Mouse (Mus musculus) myocyte (in vitro differentiated cells): ENCODE measurements around the gene Esrrg. TPM values are rescaled to one million over a fixed set of nuclear protein-coding genes. Genes with fewer than 3 reads are reported as not detected.

Source experiments
- H3K27me3 ChIP-seq: one replicate; pipeline ENCODE4 v1.6.1; 2011; ENCODE audit not compliant: control insufficient read depth, insufficient read depth, insufficient read length
- H3K36me3 ChIP-seq: one replicate; pipeline ENCODE4 v1.6.1; 2011; ENCODE audit not compliant: control insufficient read depth, insufficient read depth
- H3K4me2 ChIP-seq: one replicate; pipeline ENCODE4 v1.6.1; 2011; ENCODE audit warnings: low read depth, control low read depth
- H3K4me3 ChIP-seq: one replicate; pipeline ENCODE4 v1.5.1; 2011; ENCODE audit warnings: mild to moderate bottlenecking, control low read depth, moderate library complexity
- H3K79me2 ChIP-seq: one replicate; pipeline ENCODE4 v1.6.1; 2011; ENCODE audit not compliant: control insufficient read depth, insufficient read depth
- H3ac ChIP-seq: one replicate; pipeline ENCODE4 v1.6.1; 2011; ENCODE audit not compliant: control insufficient read depth, insufficient read length
- CEBPB ChIP-seq: IDR thresholded peaks from 2 replicates; pipeline ENCODE4 v1.6.1; 2011; ENCODE audit warnings: mild to moderate bottlenecking, moderate library complexity; ENCODE audit not compliant: poor library complexity, insufficient read depth, severe bottlenecking
- E2F4 ChIP-seq: IDR thresholded peaks from one replicate; pipeline ENCODE4 v1.6.1; 2011; ENCODE audit warnings: mild to moderate bottlenecking, control low read depth, moderate library complexity; ENCODE audit not compliant: insufficient read depth
- MAX ChIP-seq: IDR thresholded peaks from one replicate; pipeline ENCODE4 v1.6.1; 2011; ENCODE audit warnings: low read depth, mild to moderate bottlenecking, control low read depth
- MYOD1 ChIP-seq, 3 experiments: IDR thresholded peaks; one replicate each; pipeline ENCODE4 v1.6.1; 2011; ENCODE audit warnings: control low read depth in 2 of 3, low read depth in 2 of 3, mild to moderate bottlenecking in 2 of 3, moderate library complexity in 1 of 3; ENCODE audit not compliant: insufficient read length in 2 of 3, control insufficient read depth in 1 of 3
- MYOG ChIP-seq, 3 experiments: IDR thresholded peaks; one replicate each; pipeline ENCODE4 v1.6.1; 2011; ENCODE audit warnings: control low read depth in 2 of 3, low read depth in 2 of 3, mild to moderate bottlenecking in 2 of 3; ENCODE audit not compliant: insufficient read length in 2 of 3, control insufficient read depth in 1 of 3, insufficient read depth in 1 of 3
- POLR2A ChIP-seq: IDR thresholded peaks from one replicate; pipeline ENCODE4 v1.6.1; 2011; ENCODE audit warnings: low read depth, mild to moderate bottlenecking, control low read depth, moderate library complexity; ENCODE audit not compliant: insufficient read length
- POLR2AphosphoS2 ChIP-seq: IDR thresholded peaks from one replicate; pipeline ENCODE4 v1.6.1; 2011; ENCODE audit warnings: low read depth, control low read depth; ENCODE audit not compliant: insufficient read length
- REST ChIP-seq: IDR thresholded peaks from one replicate; pipeline ENCODE4 v1.6.1; 2011; ENCODE audit warnings: mild to moderate bottlenecking, control low read depth, moderate library complexity; ENCODE audit not compliant: insufficient read depth, insufficient read length
- SRF ChIP-seq: IDR thresholded peaks from one replicate; pipeline ENCODE4 v1.6.1; 2011; ENCODE audit warnings: low read depth; ENCODE audit not compliant: control insufficient read depth, insufficient read length
- TCF12 ChIP-seq: IDR thresholded peaks from one replicate; pipeline ENCODE4 v1.6.1; 2011; ENCODE audit warnings: mild to moderate bottlenecking, control low read depth; ENCODE audit not compliant: poor library complexity, insufficient read depth, severe bottlenecking
- TCF3 ChIP-seq: IDR thresholded peaks from one replicate; pipeline ENCODE4 v1.6.1; 2011; ENCODE audit warnings: low read depth, control low read depth; ENCODE audit not compliant: insufficient read length
- USF1 ChIP-seq: IDR thresholded peaks from one replicate; pipeline ENCODE4 v1.6.1; 2011; ENCODE audit warnings: low read depth, mild to moderate bottlenecking, control low read depth, moderate library complexity
- polyA plus RNA-seq: library from polyadenylated mRNA; unstranded; fragments of >200 nt; fragmentation: generic; extraction: Trizol; gene quantifications from one replicate; pipeline ENCODE4 v1.2.1, GENCODE M21; 2012; ENCODE audit warnings: missing spikeins

The Esrrg gene
- polyA plus RNA-seq, 1 experiment = 0.20 TPM

- TF ChIP-seq USF1 = no peak
- no peak for TF ChIP-seq MYOD1 (IDR thresholded peaks at IDR 0.05; ENCODE audit: control insufficient read depth in 1 of 3, insufficient read length in 2 of 3, low read depth in 2 of 3)
- no peak for TF ChIP-seq SRF
- TF ChIP-seq REST = no peak
- TF ChIP-seq MYOG (IDR thresholded peaks at IDR 0.05; ENCODE audit: control insufficient read depth in 1 of 3, insufficient read depth in 1 of 3, insufficient read length in 2 of 3, low read depth in 2 of 3) = no peak
- no peak for TF ChIP-seq CEBPB
- no peak for TF ChIP-seq POLR2AphosphoS2
- no peak for TF ChIP-seq TCF3
- TF ChIP-seq E2F4 = no peak
- TF ChIP-seq TCF12 = no peak
- TF ChIP-seq POLR2A = no peak
- no peak for TF ChIP-seq MAX
- H3ac ChIP-seq = no peak overlapping the region
- H3K79me2 ChIP-seq = no peaks in the 10 kb centered on the region
- H3K4me3 ChIP-seq = no peak overlapping the region
- no peaks in the 10 kb centered on the region for H3K36me3 ChIP-seq
- H3K4me2 ChIP-seq = no peak overlapping the region
- H3K27me3 ChIP-seq = no peaks in the 10 kb centered on the region
These were observed 199.9 kb downstream of the Esrrg start for GRCm38 (mm10) chr1:187808391-187808922.

GRCm38 (mm10) chr1:187809546-187809945 lies 201.0 kb downstream of the Esrrg start:
- H3K4me3 ChIP-seq = no peak overlapping the region
- H3K79me2 ChIP-seq = no peaks in the 10 kb centered on the region
- H3K36me3 ChIP-seq = no peaks in the 10 kb centered on the region
- H3ac ChIP-seq = no peak overlapping the region
- TF ChIP-seq MYOD1 (IDR thresholded peaks at IDR 0.05; ENCODE audit: control insufficient read depth in 1 of 3, insufficient read length in 2 of 3, low read depth in 2 of 3) (no peak), TCF12 (no peak), MYOG (IDR thresholded peaks at IDR 0.05; ENCODE audit: control insufficient read depth in 1 of 3, insufficient read depth in 1 of 3, insufficient read length in 2 of 3, low read depth in 2 of 3) (no peak), POLR2A (no peak), USF1 (no peak), CEBPB (no peak), REST (no peak), POLR2AphosphoS2 (no peak), MAX (no peak), TCF3 (no peak), SRF (no peak), E2F4 (no peak)
- H3K4me2 ChIP-seq = no peak overlapping the region
- no peaks in the 10 kb centered on the region for H3K27me3 ChIP-seq

GRCm38 (mm10) chr1:187819406-187819805 lies 210.8 kb downstream of the Esrrg start:
- Histone ChIP-seq H3K36me3 (no peaks in the 10 kb centered on the region), H3ac (no peak overlapping the region), H3K27me3 (no peaks in the 10 kb centered on the region), H3K79me2 (no peaks in the 10 kb centered on the region), H3K4me2 (no peak overlapping the region), H3K4me3 (no peak overlapping the region)
- TF ChIP-seq CEBPB = no peak
- no peak for TF ChIP-seq E2F4
- no peak for TF ChIP-seq USF1
- no peak for TF ChIP-seq REST
- no peak for TF ChIP-seq MAX
- TF ChIP-seq POLR2AphosphoS2 = no peak
- no peak for TF ChIP-seq TCF12
- no peak for TF ChIP-seq MYOD1 (IDR thresholded peaks at IDR 0.05; ENCODE audit: control insufficient read depth in 1 of 3, insufficient read length in 2 of 3, low read depth in 2 of 3)
- TF ChIP-seq TCF3 = no peak
- no peak for TF ChIP-seq MYOG (IDR thresholded peaks at IDR 0.05; ENCODE audit: control insufficient read depth in 1 of 3, insufficient read depth in 1 of 3, insufficient read length in 2 of 3, low read depth in 2 of 3)
- no peak for TF ChIP-seq POLR2A
- no peak for TF ChIP-seq SRF

GRCm38 (mm10) chr1:187821368-187821811 lies 212.8 kb downstream of the Esrrg start:
- Histone ChIP-seq H3K79me2 (no peaks in the 10 kb centered on the region), H3K4me3 (no peak overlapping the region), H3K4me2 (no peak overlapping the region), H3K36me3 (no peaks in the 10 kb centered on the region), H3K27me3 (no peaks in the 10 kb centered on the region), H3ac (no peak overlapping the region)
- no peak for TF ChIP-seq REST
- TF ChIP-seq TCF3 = no peak
- TF ChIP-seq MYOD1 (IDR thresholded peaks at IDR 0.05; ENCODE audit: control insufficient read depth in 1 of 3, insufficient read length in 2 of 3, low read depth in 2 of 3) = peak in 2 of 3 experiments; percentile 3 to 58
- no peak for TF ChIP-seq E2F4
- TF ChIP-seq TCF12 = no peak
- TF ChIP-seq POLR2A = no peak
- peak in 1 of 3 experiments; percentile 59 for TF ChIP-seq MYOG (IDR thresholded peaks at IDR 0.05; ENCODE audit: control insufficient read depth in 1 of 3, insufficient read depth in 1 of 3, insufficient read length in 2 of 3, low read depth in 2 of 3)
- no peak for TF ChIP-seq POLR2AphosphoS2
